Mouse (Mus musculus) heart, embryonic 14.5 days (tissue): Measurements from ENCODE around the gene Lyzl6. TPM values are rescaled to one million over a fixed set of nuclear protein-coding genes. Genes with fewer than 3 reads are reported as not detected.

Experiments
- ATAC-seq: fragments of 200-750 bp; cut with Nextera tagmentation; 2 replicates; pipeline ENCODE4 v1.8.0; 2017; ENCODE audit warnings: low read depth, moderate TSS enrichment; ENCODE audit not compliant: insufficient number of reproducible peaks, insufficient read depth, low FRiP score
- H3K27ac ChIP-seq, 2 experiments: fragments of 200-500 bp in 1 of 2; fragments of 300-500 bp in 1 of 2; sonication (generic) in 1 of 2; replicated peaks in 1 of 2; 2 replicates each; pipeline ENCODE4 v1.5.1; 2012 to 2014; ENCODE audit warnings: low read depth in 2 of 2, low read length in 2 of 2, control low read depth in 1 of 2, mild to moderate bottlenecking in 1 of 2, mixed read lengths in 1 of 2; ENCODE audit not compliant: control insufficient read depth in 1 of 2, insufficient read depth in 1 of 2
- H3K27me3 ChIP-seq: fragments of 300-500 bp; sonication (generic); 2 replicates; pipeline ENCODE4 v1.6.1; 2014; ENCODE audit warnings: mild to moderate bottlenecking, low read length, control low read depth; ENCODE audit not compliant: control insufficient read depth, insufficient read depth
- H3K36me3 ChIP-seq: fragments of 300-500 bp; sonication (generic); 2 replicates; pipeline ENCODE4 v1.6.1; 2014; ENCODE audit warnings: mild to moderate bottlenecking, control low read depth, low read length, mixed read lengths; ENCODE audit not compliant: control insufficient read depth, insufficient read depth
- H3K4me1 ChIP-seq, 2 experiments: fragments of 200-500 bp in 1 of 2; fragments of 300-500 bp in 1 of 2; sonication (generic) in 1 of 2; 2 replicates each; pipeline ENCODE4 v1.6.1; 2012 to 2014; ENCODE audit warnings: low read length in 2 of 2, control low read depth in 1 of 2, mixed read lengths in 1 of 2; ENCODE audit not compliant: control insufficient read depth in 2 of 2, insufficient read depth in 2 of 2
- H3K4me2 ChIP-seq: fragments of 300-500 bp; sonication (generic); 2 replicates; pipeline ENCODE4 v1.6.1; 2014; ENCODE audit warnings: mild to moderate bottlenecking, low read length
- H3K4me3 ChIP-seq, 2 experiments: fragments of 200-500 bp in 1 of 2; fragments of 300-500 bp in 1 of 2; sonication (generic) in 1 of 2; 2 replicates each; pipeline ENCODE4 v1.5.1; 2012 to 2014; ENCODE audit warnings: low read length in 2 of 2, mild to moderate bottlenecking in 2 of 2, control low read depth in 1 of 2, low read depth in 1 of 2, moderate library complexity in 1 of 2; ENCODE audit not compliant: control insufficient read depth in 1 of 2, insufficient read depth in 1 of 2
- H3K9ac ChIP-seq: fragments of 300-500 bp; sonication (generic); 2 replicates; pipeline ENCODE4 v1.6.1; 2014; ENCODE audit warnings: mild to moderate bottlenecking, low read length
- H3K9me3 ChIP-seq: fragments of 300-500 bp; sonication (generic); 2 replicates; pipeline ENCODE4 v1.6.1; 2016; ENCODE audit warnings: low read length, control low read depth; ENCODE audit not compliant: control insufficient read depth
- WGBS: fragments of 180-500 bp; shearing (Covaris S2); extraction: QIAGEN DNeasy Blood & Tissue Kit; methylation state at CpG from one replicate; pipeline ENCODE4 v1.1.7; 2014; 5-methylcytosine and 5-hydroxymethylcytosine counted together
- polyA plus RNA-seq: library from polyadenylated mRNA; unstranded; fragments of >200 nt; fragmentation: Nextera tagmentation; extraction: Ambion mirVana; gene quantifications from 2 replicates; pipeline ENCODE4 v1.2.1, GENCODE M21; 2014

Gene Lyzl6
- polyA plus RNA-seq, 1 experiment from 2014 or later, result not detected

GRCm38 (mm10) chr11:103653359-103653965 is 14.8 kb upstream of the Lyzl6 start:
- 59% methylated on average over 10 of the region's 10 CpGs for WGBS
- no peak overlapping the region for H3K4me2 ChIP-seq
- ATAC-seq, result no peak
- no peaks in the 10 kb centered on the region for H3K36me3 ChIP-seq
- peaks cover 79% of the 10 kb centered on the region for H3K27me3 ChIP-seq
- no peak overlapping the region for H3K27ac ChIP-seq
- no peak overlapping the region for H3K9ac ChIP-seq
- no peak overlapping the region for H3K4me3 ChIP-seq
- H3K9me3 ChIP-seq, result no peaks in the 10 kb centered on the region
- peaks cover 5 to 9% of the 10 kb centered on the region in 2 experiments; a peak in 3 of 4 replicates for H3K4me1 ChIP-seq

- peaks cover 95% of the 10 kb centered on the region for H3K27me3 ChIP-seq
- 72% methylated on average over 6 of the region's 6 CpGs for WGBS
- no peak overlapping the region for H3K4me2 ChIP-seq
- H3K36me3 ChIP-seq, result no peaks in the 10 kb centered on the region
- H3K9me3 ChIP-seq, result no peaks in the 10 kb centered on the region
- no peak overlapping the region for H3K9ac ChIP-seq
- H3K4me3 ChIP-seq, result no peak overlapping the region
- no peak for ATAC-seq
- no peak overlapping the region for H3K27ac ChIP-seq
- H3K4me1 ChIP-seq, result peaks cover 5 to 9% of the 10 kb centered on the region in 2 experiments; a peak in 3 of 4 replicates
Observed at GRCm38 (mm10) chr11:103651426-103651825, 12.7 kb upstream of the Lyzl6 start.

GRCm38 (mm10) chr11:103649983-103650493 is 11.3 kb upstream of the Lyzl6 start:
- H3K4me2 ChIP-seq, result peak overlapping the region; percentile 55
- H3K4me1 ChIP-seq, result peaks cover 5 to 9% of the 10 kb centered on the region in 2 experiments; a peak in 3 of 4 replicates
- H3K9me3 ChIP-seq, result no peaks in the 10 kb centered on the region
- no peak overlapping the region for H3K27ac ChIP-seq
- ATAC-seq, result no peak
- no peaks in the 10 kb centered on the region for H3K36me3 ChIP-seq
- peak overlapping the region; percentile 22 to 26 for H3K4me3 ChIP-seq
- WGBS, result 2% methylated on average over 37 of the region's 37 CpGs
- no peak overlapping the region for H3K9ac ChIP-seq
- peaks cover 82% of the 10 kb centered on the region for H3K27me3 ChIP-seq

GRCm38 (mm10) chr11:103649301-103649982 is 10.8 kb upstream of the Lyzl6 start, which contains the start of gene Rprml:
Gene Rprml, plus strand, starts transcription at chr11:103649570.
- Histone ChIP-seq H3K4me1 (peaks cover 5 to 9% of the 10 kb centered on the region in 2 experiments; a peak in 3 of 4 replicates), H3K4me2 (peak within 1 kb of the TSS; percentile 55), H3K9me3 (no peaks in the 10 kb centered on the region), H3K36me3 (no peaks in the 10 kb centered on the region), H3K27me3 (peaks cover 76% of the 10 kb centered on the region), H3K9ac (no peak within 1 kb of the TSS), H3K4me3 (peak within 1 kb of the TSS; percentile 22 to 26), H3K27ac (no peak within 1 kb of the TSS)
- WGBS, result 2% methylated on average over 55 of the region's 71 CpGs
- ATAC-seq, result no peak

- Histone ChIP-seq H3K4me2 (no peak overlapping the region), H3K9ac (no peak overlapping the region), H3K27me3 (peaks cover 73% of the 10 kb centered on the region), H3K27ac (no peak overlapping the region), H3K4me1 (peaks cover 5 to 9% of the 10 kb centered on the region in 2 experiments; a peak in 3 of 4 replicates), H3K9me3 (no peaks in the 10 kb centered on the region), H3K36me3 (no peaks in the 10 kb centered on the region), H3K4me3 (no peak overlapping the region)
- ATAC-seq, result no peak
- WGBS, result 33% methylated on average over 7 of the region's 7 CpGs
Observed at GRCm38 (mm10) chr11:103648656-103649055, 10.0 kb upstream of the Lyzl6 start.

- no peak overlapping the region for H3K4me2 ChIP-seq
- H3K9ac ChIP-seq, result no peak overlapping the region
- no peak overlapping the region for H3K27ac ChIP-seq
- H3K9me3 ChIP-seq, result no peaks in the 10 kb centered on the region
- 10% methylated on average over 11 of the region's 11 CpGs for WGBS
- no peaks in the 10 kb centered on the region for H3K36me3 ChIP-seq
- no peak for ATAC-seq
- peaks cover 5 to 9% of the 10 kb centered on the region in 2 experiments; a peak in 3 of 4 replicates for H3K4me1 ChIP-seq
- H3K4me3 ChIP-seq, result no peak overlapping the region
- peaks cover 67% of the 10 kb centered on the region for H3K27me3 ChIP-seq
Observed at GRCm38 (mm10) chr11:103647921-103648620, 9.4 kb upstream of the Lyzl6 start.

- no peak overlapping the region for H3K9ac ChIP-seq
- no peak overlapping the region for H3K4me3 ChIP-seq
- H3K9me3 ChIP-seq, result no peaks in the 10 kb centered on the region
- peaks cover 49% of the 10 kb centered on the region for H3K27me3 ChIP-seq
- H3K4me2 ChIP-seq, result no peak overlapping the region
- peaks cover 5 to 9% of the 10 kb centered on the region in 2 experiments; a peak in 3 of 4 replicates for H3K4me1 ChIP-seq
- H3K27ac ChIP-seq, result no peak overlapping the region
- H3K36me3 ChIP-seq, result no peaks in the 10 kb centered on the region
- 79% methylated on average over 5 of the region's 6 CpGs for WGBS
- no peak for ATAC-seq
Observed at GRCm38 (mm10) chr11:103646301-103646700, 7.6 kb upstream of the Lyzl6 start.
